Mouse (Mus musculus) ES-Bruce4 (cell line): ENCODE data around the gene Lhfpl3. TPM values are rescaled to one million over a fixed set of nuclear protein-coding genes. Genes with fewer than 3 reads are reported as not detected.

Source experiments
- H3K27ac ChIP-seq: 2 replicates; pipeline ENCODE4 v1.5.1; 2012; ENCODE audit warnings: low read length, inconsistent platforms; ENCODE audit not compliant: insufficient read depth
- H3K27me3 ChIP-seq: 2 replicates; pipeline ENCODE4 v1.6.1; 2012; ENCODE audit warnings: mild to moderate bottlenecking, low read length, inconsistent platforms; ENCODE audit not compliant: control insufficient read depth, poor library complexity, insufficient read depth, severe bottlenecking
- H3K36me3 ChIP-seq: 2 replicates; pipeline ENCODE4 v1.6.1; 2012; ENCODE audit warnings: inconsistent platforms, mild to moderate bottlenecking, low read length, moderate library complexity; ENCODE audit not compliant: control insufficient read depth, poor library complexity, insufficient read depth, severe bottlenecking
- H3K4me1 ChIP-seq: one replicate; pipeline ENCODE4 v1.8.1; 2011; ENCODE audit warnings: low read length; ENCODE audit not compliant: control insufficient read depth, insufficient read depth
- H3K4me3 ChIP-seq: 2 replicates; pipeline ENCODE4 v1.5.1; 2011; ENCODE audit warnings: low read depth, mild to moderate bottlenecking, low read length
- H3K9ac ChIP-seq: 2 replicates; pipeline ENCODE4 v1.6.1; 2012; ENCODE audit warnings: low read depth, mild to moderate bottlenecking, inconsistent platforms; ENCODE audit not compliant: poor library complexity, severe bottlenecking
- H3K9me3 ChIP-seq: replicated peaks from 2 replicates; pipeline ENCODE4 v1.6.1; 2012; ENCODE audit warnings: mild to moderate bottlenecking, low read length, inconsistent platforms; ENCODE audit not compliant: control insufficient read depth, poor library complexity, insufficient read depth, severe bottlenecking
- CTCF ChIP-seq: IDR thresholded peaks from one replicate; pipeline ENCODE4 v1.8.1; 2011; ENCODE audit warnings: low read depth, low read length
- EP300 ChIP-seq: IDR thresholded peaks from 2 replicates; pipeline ENCODE4 v1.6.1; 2011; ENCODE audit warnings: low read depth, low read length; ENCODE audit not compliant: insufficient read depth
- POLR2A ChIP-seq: IDR thresholded peaks from one replicate; pipeline ENCODE4 v1.8.1; 2011; ENCODE audit warnings: low read length; ENCODE audit not compliant: insufficient read depth
- polyA plus RNA-seq: library from polyadenylated mRNA; stranded (reverse); fragments of >200 nt; gene quantifications from 2 replicates; pipeline ENCODE4 v1.2.4, GENCODE M21; 2011; ENCODE audit warnings: low read depth; ENCODE audit not compliant: missing spikeins, insufficient read depth, insufficient read length

Gene Lhfpl3
- polyA plus RNA-seq, 1 experiment, result not detected

DNA sequence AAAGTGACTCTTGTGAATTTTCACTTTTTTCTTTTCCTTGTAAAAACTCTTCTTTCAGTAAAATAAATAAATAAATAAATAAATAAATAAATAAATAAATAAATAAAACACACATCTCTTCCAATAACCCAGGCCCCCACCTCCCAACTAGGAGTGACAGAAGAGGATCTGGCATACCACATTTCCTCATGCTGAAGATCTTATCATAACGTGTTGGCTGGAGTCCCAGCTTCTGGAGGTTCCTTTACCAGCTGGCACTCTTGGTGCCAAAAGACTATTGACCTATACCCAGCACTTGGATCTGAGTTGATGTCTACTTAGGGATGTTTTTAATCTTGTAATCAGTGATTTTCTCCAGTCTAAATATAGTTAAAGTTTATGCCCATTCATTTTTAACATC, 264.6 kb downstream of the Lhfpl3 start:
- Histone ChIP-seq H3K4me3 (no peak overlapping the region), H3K4me1 (no peaks in the 10 kb centered on the region), H3K9me3 (no peaks in the 10 kb centered on the region), H3K27me3 (no peaks in the 10 kb centered on the region), H3K27ac (no peak overlapping the region), H3K36me3 (no peaks in the 10 kb centered on the region), H3K9ac (no peak overlapping the region)
- TF ChIP-seq EP300, result no peak
- TF ChIP-seq CTCF, result no peak
- TF ChIP-seq POLR2A, result no peak

DNA sequence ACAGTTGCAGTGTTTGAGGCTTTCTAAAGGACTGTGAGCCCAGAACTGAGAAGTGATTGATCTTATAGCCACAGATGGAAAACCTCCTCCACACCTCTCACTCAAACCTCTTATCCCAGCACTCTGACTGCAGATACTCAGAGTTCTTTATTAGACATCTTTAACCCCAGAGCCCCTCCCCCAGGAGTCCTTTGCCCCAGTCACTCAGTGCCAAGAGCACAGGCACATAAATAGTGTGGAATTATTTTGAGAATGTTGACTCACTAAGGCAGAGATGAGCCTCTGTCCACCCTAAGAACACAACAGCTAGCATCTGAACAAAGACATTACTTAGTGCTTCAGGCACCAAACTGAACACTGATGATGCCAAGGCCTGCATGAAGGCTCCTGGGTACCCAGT, 268.1 kb downstream of the Lhfpl3 start:
- Histone ChIP-seq H3K9ac (no peak overlapping the region), H3K27me3 (no peaks in the 10 kb centered on the region), H3K4me1 (no peaks in the 10 kb centered on the region), H3K9me3 (no peaks in the 10 kb centered on the region), H3K4me3 (no peak overlapping the region), H3K36me3 (no peaks in the 10 kb centered on the region), H3K27ac (no peak overlapping the region)
- TF ChIP-seq CTCF (no peak), POLR2A (no peak), EP300 (no peak)

GRCm38 (mm10) chr5:23015587-23016335, 269.9 kb downstream of the Lhfpl3 start:
- Histone ChIP-seq H3K4me1 (no peaks in the 10 kb centered on the region), H3K9me3 (no peaks in the 10 kb centered on the region), H3K36me3 (no peaks in the 10 kb centered on the region), H3K9ac (no peak overlapping the region), H3K4me3 (no peak overlapping the region), H3K27me3 (no peaks in the 10 kb centered on the region), H3K27ac (no peak overlapping the region)
- no peak for TF ChIP-seq POLR2A
- no peak for TF ChIP-seq CTCF
- TF ChIP-seq EP300, result no peak

DNA sequence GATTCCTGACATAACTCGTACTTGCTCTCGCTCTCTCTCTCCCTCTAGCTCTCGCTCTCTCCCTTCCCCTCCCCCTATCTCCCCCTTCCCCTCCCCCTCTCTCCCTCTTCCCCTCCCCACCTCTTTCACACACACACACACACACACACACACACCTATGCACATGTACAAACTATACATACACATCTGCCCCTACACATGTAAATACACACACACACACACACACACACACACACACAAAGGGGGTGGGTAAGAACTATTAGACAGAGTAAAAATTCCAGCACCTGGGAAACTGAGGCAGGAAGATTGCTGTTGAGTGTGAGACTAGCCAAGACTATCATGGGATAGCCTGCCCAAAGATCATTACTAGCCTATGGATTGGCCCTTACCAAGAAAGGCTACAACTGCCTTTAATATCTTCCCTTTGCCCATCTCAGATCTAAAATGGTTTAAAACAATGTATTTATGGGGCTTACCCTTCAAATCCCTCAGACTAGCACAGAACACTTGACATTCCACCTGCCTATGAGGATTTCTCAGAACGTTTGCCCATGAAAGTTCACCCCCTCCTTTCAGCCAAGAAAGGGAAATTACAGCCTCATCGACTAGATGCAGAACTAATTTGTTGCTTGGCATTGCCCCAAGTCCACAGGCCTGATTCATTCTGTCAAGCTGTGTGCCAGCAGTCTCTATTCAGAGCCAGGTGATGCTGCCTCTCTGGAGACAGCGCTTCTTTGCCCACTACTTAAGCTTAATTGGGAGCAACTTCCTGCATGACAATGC, 289.3 kb downstream of the Lhfpl3 start:
- no peak overlapping the region for H3K27ac ChIP-seq
- H3K27me3 ChIP-seq, result no peaks in the 10 kb centered on the region
- H3K9ac ChIP-seq, result no peak overlapping the region
- no peaks in the 10 kb centered on the region for H3K4me1 ChIP-seq
- no peaks in the 10 kb centered on the region for H3K36me3 ChIP-seq
- TF ChIP-seq POLR2A, result no peak
- no peak for TF ChIP-seq CTCF
- no peak for TF ChIP-seq EP300
- H3K4me3 ChIP-seq, result no peak overlapping the region
- H3K9me3 ChIP-seq, result no peaks in the 10 kb centered on the region

DNA sequence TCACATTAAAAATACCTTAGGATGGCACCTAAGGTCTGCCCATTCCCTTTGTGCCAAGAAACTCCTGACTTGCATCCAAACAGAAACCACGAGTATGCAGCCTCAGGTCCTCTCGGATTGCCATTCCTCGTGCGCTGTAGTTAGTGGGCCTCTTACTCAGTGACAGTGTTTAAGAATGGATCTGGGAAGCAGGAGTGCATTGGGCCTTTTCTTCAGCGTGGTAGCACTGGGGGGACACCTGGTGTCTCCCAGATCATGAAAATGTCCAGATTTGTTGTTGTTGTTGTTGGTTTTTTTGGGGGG, 289.8 kb downstream of the Lhfpl3 start:
- Histone ChIP-seq H3K9me3 (no peaks in the 10 kb centered on the region), H3K27ac (no peak overlapping the region), H3K36me3 (no peaks in the 10 kb centered on the region), H3K4me3 (no peak overlapping the region), H3K4me1 (no peaks in the 10 kb centered on the region), H3K27me3 (no peaks in the 10 kb centered on the region), H3K9ac (no peak overlapping the region)
- TF ChIP-seq EP300 (no peak), POLR2A (no peak), CTCF (no peak)

DNA sequence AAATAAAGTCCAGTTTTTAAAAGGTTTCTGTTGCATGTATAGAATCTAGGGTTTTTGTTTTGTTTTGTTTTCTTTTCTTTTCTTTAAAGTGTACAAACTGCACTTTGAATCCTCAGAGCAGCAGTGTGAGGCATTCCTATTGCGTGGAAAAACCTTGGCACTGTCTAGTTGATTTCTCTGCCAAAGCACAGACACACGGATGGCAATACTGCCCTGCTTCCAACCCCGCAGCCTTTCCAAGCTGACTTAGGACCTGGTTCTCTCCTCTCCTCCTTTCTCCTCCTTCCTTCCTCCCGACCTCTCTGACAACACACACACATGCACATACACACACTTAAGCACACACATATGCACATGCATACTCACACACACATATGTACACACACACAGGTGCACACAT, 294.6 kb downstream of the Lhfpl3 start:
- no peaks in the 10 kb centered on the region for H3K36me3 ChIP-seq
- no peaks in the 10 kb centered on the region for H3K9me3 ChIP-seq
- no peak overlapping the region for H3K27ac ChIP-seq
- H3K4me3 ChIP-seq, result no peak overlapping the region
- H3K27me3 ChIP-seq, result no peaks in the 10 kb centered on the region; the same call in 1 of the 2 replicates
- H3K4me1 ChIP-seq, result no peaks in the 10 kb centered on the region
- TF ChIP-seq CTCF (no peak), POLR2A (no peak), EP300 (no peak)
- H3K9ac ChIP-seq, result no peak overlapping the region
